Mouse (Mus musculus): ENCODE measurements around the gene Atrnl1. TPM values are rescaled to one million over a fixed set of nuclear protein-coding genes. Genes with fewer than 3 reads are reported as not detected.

The Atrnl1 gene
- total and polyA plus RNA-seq, 2 experiments from 2014 or later = 5.4 to 60.5 TPM

- Histone ChIP-seq H3K27me3 (ENCODE audit: insufficient read depth, low read length) (no peaks in the 10 kb centered on the region), H3K36me3 (ENCODE audit: insufficient read depth, low read length) (peaks cover 6% of the 10 kb centered on the region), H3K27ac (ENCODE audit: low read depth, low read length) (no peak overlapping the region), H3K4me2 (ENCODE audit: low read depth, low read length, poor library complexity, severe bottlenecking) (no peak overlapping the region), H3K9me3 (ENCODE audit: low read length) (no peaks in the 10 kb centered on the region), H3K9ac (replicated peaks; ENCODE audit: low read length, poor library complexity, severe bottlenecking) (no peak overlapping the region), H3K4me1 (ENCODE audit: insufficient read depth, low read length) (no peaks in the 10 kb centered on the region), H3K4me3 (ENCODE audit: low read depth, low read length) (no peak overlapping the region)
- DNase-seq (ENCODE audit: low spot score) (no peak), ATAC-seq (ENCODE audit: low FRiP score) (no peak)
- no peak for TF ChIP-seq CTCF (IDR thresholded peaks at IDR 0.05)
- WGBS = 94% methylated on average over 11 of the region's 11 CpGs
Measured at GRCm38 (mm10) chr19:57655491-57655890, 44.7 kb downstream of the Atrnl1 start.

- Histone ChIP-seq H3K9me3 (ENCODE audit: low read length) (no peaks in the 10 kb centered on the region), H3K4me3 (ENCODE audit: low read depth, low read length) (no peak overlapping the region), H3K27ac (ENCODE audit: low read depth, low read length) (no peak overlapping the region), H3K4me2 (ENCODE audit: low read depth, low read length, poor library complexity, severe bottlenecking) (no peak overlapping the region), H3K27me3 (ENCODE audit: insufficient read depth, low read length) (no peaks in the 10 kb centered on the region), H3K9ac (replicated peaks; ENCODE audit: low read length, poor library complexity, severe bottlenecking) (no peak overlapping the region), H3K36me3 (ENCODE audit: insufficient read depth, low read length) (peaks cover 6% of the 10 kb centered on the region), H3K4me1 (ENCODE audit: insufficient read depth, low read length) (no peaks in the 10 kb centered on the region)
- DNase-seq (ENCODE audit: low spot score) (no peak), ATAC-seq (ENCODE audit: low FRiP score) (no peak)
- no peak for TF ChIP-seq CTCF (IDR thresholded peaks at IDR 0.05)
- WGBS = 77% methylated on average over 12 of the region's 12 CpGs
Measured at GRCm38 (mm10) chr19:57657426-57658087, 46.7 kb downstream of the Atrnl1 start.

- WGBS = 81% methylated on average over 8 of the region's 8 CpGs
- no peak overlapping the region for H3K4me3 ChIP-seq (ENCODE audit: low read depth, low read length)
- no peak overlapping the region for H3K27ac ChIP-seq (ENCODE audit: low read depth, low read length)
- no peaks in the 10 kb centered on the region for H3K27me3 ChIP-seq (ENCODE audit: insufficient read depth, low read length)
- no peaks in the 10 kb centered on the region for H3K4me1 ChIP-seq (ENCODE audit: insufficient read depth, low read length)
- TF ChIP-seq CTCF (IDR thresholded peaks at IDR 0.05) = no peak
- no peaks in the 10 kb centered on the region for H3K9me3 ChIP-seq (ENCODE audit: low read length)
- no peak for ATAC-seq (ENCODE audit: low FRiP score)
- H3K9ac ChIP-seq (replicated peaks; ENCODE audit: low read length, poor library complexity, severe bottlenecking) = no peak overlapping the region
- peaks cover 6% of the 10 kb centered on the region; the same call in 1 of the 2 replicates for H3K36me3 ChIP-seq (ENCODE audit: insufficient read depth, low read length)
- DNase-seq (ENCODE audit: low spot score) = no peak
- no peak overlapping the region for H3K4me2 ChIP-seq (ENCODE audit: low read depth, low read length, poor library complexity, severe bottlenecking)
Measured at GRCm38 (mm10) chr19:57658111-57659091, 47.6 kb downstream of the Atrnl1 start.

GRCm38 (mm10) chr19:57667011-57667410 lies 56.2 kb downstream of the Atrnl1 start:
- Histone ChIP-seq H3K27ac (ENCODE audit: low read depth, low read length) (no peak overlapping the region), H3K36me3 (ENCODE audit: insufficient read depth, low read length) (0 out of 2 replicates have a peak, but pooled peaks cover 2% of the 10 kb centered on the region), H3K4me3 (ENCODE audit: low read depth, low read length) (no peak overlapping the region), H3K4me1 (ENCODE audit: insufficient read depth, low read length) (no peaks in the 10 kb centered on the region), H3K9me3 (ENCODE audit: low read length) (no peaks in the 10 kb centered on the region), H3K27me3 (ENCODE audit: insufficient read depth, low read length) (no peaks in the 10 kb centered on the region), H3K4me2 (ENCODE audit: low read depth, low read length, poor library complexity, severe bottlenecking) (no peak overlapping the region), H3K9ac (replicated peaks; ENCODE audit: low read length, poor library complexity, severe bottlenecking) (no peak overlapping the region)
- TF ChIP-seq CTCF (IDR thresholded peaks at IDR 0.05) = no peak
- 67% methylated on average over 9 of the region's 9 CpGs for WGBS
- ATAC-seq (ENCODE audit: low FRiP score) (no peak), DNase-seq (ENCODE audit: low spot score) (no peak)

- Histone ChIP-seq H3K4me2 (ENCODE audit: low read depth, low read length, poor library complexity, severe bottlenecking) (no peak overlapping the region), H3K4me1 (ENCODE audit: insufficient read depth, low read length) (no peaks in the 10 kb centered on the region), H3K9me3 (ENCODE audit: low read length) (no peaks in the 10 kb centered on the region), H3K4me3 (ENCODE audit: low read depth, low read length) (no peak overlapping the region), H3K36me3 (ENCODE audit: insufficient read depth, low read length) (0 out of 2 replicates have a peak, but pooled peaks cover 2% of the 10 kb centered on the region), H3K27ac (ENCODE audit: low read depth, low read length) (no peak overlapping the region), H3K9ac (replicated peaks; ENCODE audit: low read length, poor library complexity, severe bottlenecking) (no peak overlapping the region), H3K27me3 (ENCODE audit: insufficient read depth, low read length) (no peaks in the 10 kb centered on the region)
- ATAC-seq (ENCODE audit: low FRiP score) (no peak), DNase-seq (ENCODE audit: low spot score) (no peak)
- WGBS = 94% methylated on average over 10 of the region's 10 CpGs
- TF ChIP-seq CTCF (IDR thresholded peaks at IDR 0.05) = no peak
Measured at GRCm38 (mm10) chr19:57667946-57668345, 57.1 kb downstream of the Atrnl1 start.

DNA sequence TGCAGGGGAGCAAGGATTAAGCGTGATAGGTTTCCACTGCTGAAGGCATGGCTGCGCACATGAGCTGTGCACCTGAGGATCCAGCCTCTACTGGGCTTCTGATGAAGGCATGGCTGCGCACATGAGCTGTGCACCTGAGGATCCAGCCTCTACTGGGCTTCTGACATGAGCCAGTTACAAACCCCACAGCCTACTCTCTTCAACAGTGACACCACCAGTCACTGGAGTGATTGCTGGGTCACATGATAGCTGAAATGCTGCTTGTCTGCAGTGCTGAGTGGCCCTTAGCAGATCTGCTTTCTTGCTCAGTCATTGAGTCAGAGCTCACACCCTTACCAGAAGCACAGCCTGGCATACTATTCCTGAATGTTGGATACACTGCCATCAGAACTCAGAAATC lies 68.6 kb downstream of the Atrnl1 start:
- 95% methylated on average over 3 of the region's 3 CpGs for WGBS
- H3K9ac ChIP-seq (replicated peaks; ENCODE audit: low read length, poor library complexity, severe bottlenecking) = no peak overlapping the region
- H3K9me3 ChIP-seq (ENCODE audit: low read length) = no peaks in the 10 kb centered on the region
- H3K4me3 ChIP-seq (ENCODE audit: low read depth, low read length) = no peak overlapping the region
- no peak for DNase-seq (ENCODE audit: low spot score)
- no peaks in the 10 kb centered on the region for H3K36me3 ChIP-seq (ENCODE audit: insufficient read depth, low read length)
- no peak for TF ChIP-seq CTCF (IDR thresholded peaks at IDR 0.05)
- no peaks in the 10 kb centered on the region for H3K27me3 ChIP-seq (ENCODE audit: insufficient read depth, low read length)
- H3K4me1 ChIP-seq (ENCODE audit: insufficient read depth, low read length) = no peaks in the 10 kb centered on the region
- no peak overlapping the region for H3K4me2 ChIP-seq (ENCODE audit: low read depth, low read length, poor library complexity, severe bottlenecking)
- ATAC-seq (ENCODE audit: low FRiP score) = no peak
- H3K27ac ChIP-seq (ENCODE audit: low read depth, low read length) = no peak overlapping the region
